Mouse (Mus musculus) MEL (cell line): ENCODE data around the gene Unc13a. TPM values are rescaled to one million over a fixed set of nuclear protein-coding genes. Genes with fewer than 3 reads are reported as not detected.

ENCODE experiments used
- DNase-seq: peaks from one replicate; pipeline ENCODE4 v3.0.0; 2011; ENCODE audit warnings: low read depth, low spot score
- H3K27ac ChIP-seq: 2 replicates; pipeline ENCODE4 v1.5.1; 2012; ENCODE audit warnings: low read depth, mild to moderate bottlenecking, control low read depth, low read length, moderate library complexity; ENCODE audit not compliant: control insufficient read depth
- H3K27me3 ChIP-seq, 2 experiments: fragments of 150-350 bp in 1 of 2; sonication (generic) in 1 of 2; 2 replicates each; pipeline ENCODE4 v1.6.1; 2012; ENCODE audit warnings: low read length in 2 of 2, mild to moderate bottlenecking in 2 of 2, improper control_type of control experiment in 1 of 2, moderate library complexity in 1 of 2; ENCODE audit not compliant: insufficient read depth in 2 of 2, control insufficient read depth in 1 of 2
- H3K36me3 ChIP-seq, 2 experiments: 2 replicates each; pipeline ENCODE4 v1.6.1; 2012 to 2014; ENCODE audit warnings: low read length in 2 of 2, improper control_type of control experiment in 1 of 2, inconsistent platforms in 1 of 2, mild to moderate bottlenecking in 1 of 2; ENCODE audit not compliant: insufficient read depth in 2 of 2, control insufficient read depth in 1 of 2
- H3K4me1 ChIP-seq, 2 experiments: fragments of 150-350 bp in 1 of 2; sonication (generic) in 1 of 2; 2 replicates each; pipeline ENCODE4 v1.6.1; 2012; ENCODE audit warnings: low read length in 2 of 2, improper control_type of control experiment in 1 of 2, mild to moderate bottlenecking in 1 of 2; ENCODE audit not compliant: insufficient read depth in 2 of 2, control insufficient read depth in 1 of 2
- H3K4me3 ChIP-seq, 2 experiments: fragments of 150-350 bp in 1 of 2; sonication (generic) in 1 of 2; 2 replicates each; pipeline ENCODE4 v1.5.1; 2012; ENCODE audit warnings: low read depth in 2 of 2, low read length in 2 of 2, mild to moderate bottlenecking in 2 of 2, moderate library complexity in 2 of 2, control low read depth in 1 of 2, improper control_type of control experiment in 1 of 2; ENCODE audit not compliant: control insufficient read depth in 1 of 2, insufficient read depth in 1 of 2
- H3K79me2 ChIP-seq: 2 replicates; pipeline ENCODE4 v1.6.1; 2012; ENCODE audit warnings: mild to moderate bottlenecking, low read length, moderate library complexity; ENCODE audit not compliant: control insufficient read depth, poor library complexity, insufficient read depth
- H3K9ac ChIP-seq: 2 replicates; pipeline ENCODE4 v1.6.1; 2012; ENCODE audit warnings: low read depth, mild to moderate bottlenecking, control low read depth, low read length, moderate library complexity; ENCODE audit not compliant: control insufficient read depth, poor library complexity, severe bottlenecking
- H3K9me3 ChIP-seq: fragments of 150-350 bp; sonication (generic); replicated peaks from 2 replicates; pipeline ENCODE4 v1.6.1; 2012; ENCODE audit warnings: mild to moderate bottlenecking, low read length, improper control_type of control experiment, moderate library complexity; ENCODE audit not compliant: insufficient read depth
- BHLHE40 ChIP-seq: IDR thresholded peaks from 2 replicates; pipeline ENCODE4 v1.6.1; 2012; ENCODE audit warnings: low read depth, mild to moderate bottlenecking, inconsistent platforms, low read length, improper control_type of control experiment, borderline replicate concordance
- E2F4 ChIP-seq: IDR thresholded peaks from 2 replicates; pipeline ENCODE4 v1.6.1; 2011; ENCODE audit warnings: low read depth, low read length, improper control_type of control experiment, borderline replicate concordance
- EP300 ChIP-seq, 2 experiments: IDR thresholded peaks; 2 replicates each; pipeline ENCODE4 v1.6.1; 2011; ENCODE audit warnings: improper control_type of control experiment in 2 of 2, low read length in 2 of 2, low read depth in 1 of 2, mild to moderate bottlenecking in 1 of 2
- ETS1 ChIP-seq: IDR thresholded peaks from 2 replicates; pipeline ENCODE4 v1.6.1; 2012; ENCODE audit warnings: low read depth, mild to moderate bottlenecking, inconsistent platforms, low read length, improper control_type of control experiment, moderate library complexity
- KAT2A ChIP-seq: conservative IDR thresholded peaks from 2 replicates; pipeline ENCODE4 v1.6.1; 2012; ENCODE audit warnings: low read depth, low read length, improper control_type of control experiment, inconsistent platforms
- MAFK ChIP-seq: IDR thresholded peaks from 2 replicates; pipeline ENCODE4 v1.6.1; 2011; ENCODE audit warnings: low read depth, mild to moderate bottlenecking, low read length, improper control_type of control experiment, borderline replicate concordance
- MYC ChIP-seq: IDR thresholded peaks from 2 replicates; pipeline ENCODE4 v1.6.1; 2011; ENCODE audit warnings: low read depth, mild to moderate bottlenecking, low read length, improper control_type of control experiment, moderate library complexity
- NELFE ChIP-seq: IDR thresholded peaks from 2 replicates; pipeline ENCODE4 v1.6.1; 2011; ENCODE audit warnings: low read depth, low read length, improper control_type of control experiment
- POLR2AphosphoS2 ChIP-seq: IDR thresholded peaks from 2 replicates; pipeline ENCODE4 v1.6.1; 2011; ENCODE audit warnings: low read length, improper control_type of control experiment
- TAL1 ChIP-seq: IDR thresholded peaks from 2 replicates; pipeline ENCODE4 v1.6.1; 2012; ENCODE audit warnings: mild to moderate bottlenecking, inconsistent platforms, low read length, moderate library complexity, mixed read lengths
- TCF12 ChIP-seq: IDR thresholded peaks from 2 replicates; pipeline ENCODE4 v1.6.1; 2014; ENCODE audit warnings: low read depth, mild to moderate bottlenecking, inconsistent platforms, low read length, improper control_type of control experiment, moderate library complexity
- USF1 ChIP-seq: IDR thresholded peaks from 2 replicates; pipeline ENCODE4 v1.6.1; 2014; ENCODE audit warnings: low read depth, mild to moderate bottlenecking, inconsistent platforms, low read length, improper control_type of control experiment, moderate library complexity
- ZC3H11A ChIP-seq: IDR thresholded peaks from 2 replicates; pipeline ENCODE4 v1.6.1; 2012; ENCODE audit warnings: low read depth, mild to moderate bottlenecking, inconsistent platforms, low read length, improper control_type of control experiment
- ZKSCAN1 ChIP-seq: IDR thresholded peaks from 2 replicates; pipeline ENCODE4 v1.6.1; 2012; ENCODE audit warnings: low read depth, mild to moderate bottlenecking, inconsistent platforms, low read length, improper control_type of control experiment, moderate library complexity
- polyA plus RNA-seq, 2 experiments: library from polyadenylated mRNA; stranded (reverse) in 1 of 2; unstranded in 1 of 2; fragments of >175 nt in 1 of 2; fragments of >200 nt in 1 of 2; gene quantifications; 2 replicates each; pipeline versions ENCODE4 v1.2.1 to v1.2.4; 2012; ENCODE audit warnings: low replicate concordance in 2 of 2, low read depth in 1 of 2; ENCODE audit not compliant: insufficient read length in 2 of 2, insufficient read depth in 1 of 2, missing spikeins in 1 of 2
- total RNA-seq: library from RNA; depleted of rRNA; stranded (reverse); fragments of 300-350 nt; gene quantifications from 2 replicates; pipeline ENCODE4 v1.2.3, GENCODE M21; 2012

The Unc13a gene
- total and polyA plus RNA-seq, 3 experiments: 0.81 to 3.6 TPM; not detected in 1

GRCm38 (mm10) chr8:71681369-71681915 is 9.9 kb upstream of the Unc13a start:
- no peaks in the 10 kb centered on the region; the same call in 1 of the 2 replicates for H3K79me2 ChIP-seq
- DNase-seq: no peak
- peaks cover 2 to 7% of the 10 kb centered on the region in 2 experiments; a peak in 2 of 4 replicates for H3K4me1 ChIP-seq
- no peak overlapping the region for H3K4me3 ChIP-seq
- no peak overlapping the region for H3K9ac ChIP-seq
- H3K9me3 ChIP-seq: no peaks in the 10 kb centered on the region
- peaks cover 0 to 4% of the 10 kb centered on the region in 2 experiments; a peak in 1 of 4 replicates for H3K36me3 ChIP-seq
- no peak overlapping the region for H3K27ac ChIP-seq
- TF ChIP-seq MYC: no peak
- no peaks in the 10 kb centered on the region for H3K27me3 ChIP-seq

- Histone ChIP-seq H3K9ac (no peak overlapping the region), H3K4me3 (no peak overlapping the region), H3K9me3 (no peaks in the 10 kb centered on the region), H3K27me3 (no peaks in the 10 kb centered on the region), H3K27ac (no peak overlapping the region), H3K36me3 (peaks cover 0 to 4% of the 10 kb centered on the region in 2 experiments; a peak in 1 of 4 replicates), H3K79me2 (peaks cover 1% of the 10 kb centered on the region; the same call in 1 of the 2 replicates), H3K4me1 (peaks cover 2 to 10% of the 10 kb centered on the region in 2 experiments; a peak in 2 of 4 replicates)
- DNase-seq: no peak
- TF ChIP-seq ETS1 (no peak), TAL1 (no peak), BHLHE40 (no peak), POLR2AphosphoS2 (no peak), TCF12 (no peak), NELFE (no peak), ZKSCAN1 (no peak), USF1 (no peak)
These were observed 8.9 kb upstream of the Unc13a start for GRCm38 (mm10) chr8:71680471-71680870.

- no peak overlapping the region for H3K27ac ChIP-seq
- H3K9ac ChIP-seq: no peak overlapping the region
- no peaks in the 10 kb centered on the region for H3K27me3 ChIP-seq
- peaks cover 1% of the 10 kb centered on the region; the same call in 1 of the 2 replicates for H3K79me2 ChIP-seq
- peaks cover 0 to 4% of the 10 kb centered on the region in 2 experiments; a peak in 1 of 4 replicates for H3K36me3 ChIP-seq
- H3K9me3 ChIP-seq: no peaks in the 10 kb centered on the region
- TF ChIP-seq EP300 (IDR thresholded peaks at IDR 0.05; ENCODE audit: low read depth in 1 of 2, low read length in 2 of 2) (no peak), KAT2A (no peak), E2F4 (no peak), TAL1 (no peak), MAFK (no peak), ZC3H11A (no peak)
- peaks cover 2 to 13% of the 10 kb centered on the region in 2 experiments; a peak in 2 of 4 replicates for H3K4me1 ChIP-seq
- H3K4me3 ChIP-seq: no peak overlapping the region
- DNase-seq: no peak
These were observed 8.1 kb upstream of the Unc13a start for GRCm38 (mm10) chr8:71679550-71680168.
